In the genomic region with DNA sequence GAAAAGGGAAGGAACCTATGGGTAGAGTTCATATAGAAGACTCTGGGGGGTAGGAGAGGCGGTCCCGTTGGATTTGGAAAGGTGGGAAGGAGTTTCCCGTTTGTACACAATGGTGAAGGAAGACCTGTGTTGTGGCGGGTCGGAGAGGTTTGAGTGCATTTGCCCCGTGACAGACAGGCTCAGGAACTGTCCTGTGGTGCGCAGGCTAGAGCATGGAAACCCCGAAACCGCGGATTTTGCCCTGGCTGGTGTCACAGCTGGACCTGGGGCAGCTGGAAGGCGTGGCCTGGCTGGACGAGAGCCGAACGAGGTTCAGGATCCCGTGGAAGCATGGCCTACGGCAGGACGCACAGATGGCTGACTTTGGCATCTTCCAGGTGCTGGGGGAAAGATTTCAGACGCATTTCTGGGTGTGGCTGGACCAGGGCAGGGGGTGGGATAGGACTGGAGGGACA, we compare ENCODE assay signal across 8 mouse cellular contexts. TPM values are rescaled to one million over a fixed set of nuclear protein-coding genes. Genes with fewer than 3 reads are reported as not detected.
A peak's percentile ranks its signal among the peaks of the same experiment; 100 is the strongest.
DNase-seq lines count a peak whose midpoint lies in the region; ATAC-seq and TF ChIP-seq lines count a peak whose summit lies in the region.

A gene (minus strand): TSS at position 212 of the 455 bp plus-strand sequence.

- peak within 1 kb of the TSS; percentile 60 for H3K4me3 ChIP-seq in embryonic facial prominence, embryonic 11.5 days (ENCODE audit: low read depth, low read length)
- peak within 1 kb of the TSS; percentile 76 for H3K4me3 ChIP-seq in heart, embryonic 10.5 days
- peak within 1 kb of the TSS; percentile 64 for H3K4me3 ChIP-seq in lung, postnatal 0 days (ENCODE audit: low read depth, low read length)

- H3K9ac ChIP-seq in embryonic facial prominence, embryonic 11.5 days (replicated peaks; ENCODE audit: low read length): peak within 1 kb of the TSS; percentile 84
- peak within 1 kb of the TSS; percentile 61 for H3K9ac ChIP-seq in lung, postnatal 0 days (replicated peaks; ENCODE audit: low read depth)

- no peaks in the 10 kb centered on the region; the same call in 1 of the 2 replicates for H3K4me1 ChIP-seq in embryonic facial prominence, embryonic 11.5 days (ENCODE audit: control insufficient read depth, insufficient read depth, low read length)
- H3K4me1 ChIP-seq in heart, embryonic 10.5 days: peaks cover 48% of the 10 kb centered on the region
- H3K4me1 ChIP-seq in lung, postnatal 0 days (ENCODE audit: insufficient read depth, low read depth, low read length): peaks cover 10% of the 10 kb centered on the region

- H3K4me2 ChIP-seq in embryonic facial prominence, embryonic 11.5 days (ENCODE audit: low read depth, low read length): peak within 1 kb of the TSS; percentile 49
- H3K4me2 ChIP-seq in lung, postnatal 0 days (replicated peaks; ENCODE audit: low read depth, low read length): peak within 1 kb of the TSS; percentile 65

- no peak for ATAC-seq in embryonic facial prominence, embryonic 11.5 days (replicated peaks; ENCODE audit: insufficient number of reproducible peaks, low FRiP score, low TSS enrichment, low read depth)
- ATAC-seq in lung, postnatal 0 days: no peak

- H3K9me3 ChIP-seq in embryonic facial prominence, embryonic 11.5 days (replicated peaks; ENCODE audit: control insufficient read depth, low read length): no peaks in the 10 kb centered on the region
- H3K9me3 ChIP-seq in heart, embryonic 10.5 days: no peaks in the 10 kb centered on the region
- no peaks in the 10 kb centered on the region for H3K9me3 ChIP-seq in lung, postnatal 0 days (ENCODE audit: low read length)

- H3K36me3 ChIP-seq in embryonic facial prominence, embryonic 11.5 days (replicated peaks; ENCODE audit: control insufficient read depth, insufficient read depth, low read depth, low read length): peaks cover 22% of the 10 kb centered on the region
- H3K36me3 ChIP-seq in heart, embryonic 10.5 days: peaks cover 68% of the 10 kb centered on the region
- H3K36me3 ChIP-seq in lung, postnatal 0 days (ENCODE audit: insufficient read depth, low read length): peaks cover 28% of the 10 kb centered on the region

- DNase-seq in 416B (ENCODE audit: low read depth): peak; percentile 84
- DNase-seq in Muller cell, postnatal 12 days (ENCODE audit: inconsistent ontology term): peak; percentile 68
- DNase-seq in embryonic facial prominence, embryonic 11.5 days (ENCODE audit: low spot score): no peak
- no peak for DNase-seq in heart, embryonic 10.5 days (ENCODE audit: low spot score)
- peak; percentile 78 to 86 for DNase-seq in kidney, adult 8-10 months
- DNase-seq in lung, postnatal 0 days (ENCODE audit: low spot score): peak; percentile 56
- DNase-seq in retina, postnatal 1 day: peak; percentile 38
- DNase-seq in left cerebral cortex, postnatal 36 days (ENCODE audit: low spot score in 2 of 2): no peak

- no peak for TF ChIP-seq EP300 in lung, postnatal 0 days (IDR thresholded peaks at IDR 0.05)

- WGBS in embryonic facial prominence, embryonic 11.5 days: 1% methylated on average over 18 of the region's 18 CpGs
- WGBS in heart, embryonic 10.5 days: 1% methylated on average over 18 of the region's 18 CpGs
- WGBS in lung, postnatal 0 days: 2% methylated on average over 18 of the region's 18 CpGs

- H3K27ac ChIP-seq in embryonic facial prominence, embryonic 11.5 days (replicated peaks; ENCODE audit: low read depth, low read length): peak within 1 kb of the TSS; percentile 5; the same call in 1 of the 2 replicates
- H3K27ac ChIP-seq in heart, embryonic 10.5 days: peak within 1 kb of the TSS; percentile 92
- H3K27ac ChIP-seq in lung, postnatal 0 days (ENCODE audit: low read length): peak within 1 kb of the TSS; percentile 87

- no peaks in the 10 kb centered on the region for H3K27me3 ChIP-seq in embryonic facial prominence, embryonic 11.5 days (ENCODE audit: control insufficient read depth, insufficient read depth, low read length)
- no peaks in the 10 kb centered on the region for H3K27me3 ChIP-seq in heart, embryonic 10.5 days (ENCODE audit: insufficient read depth, poor library complexity, severe bottlenecking)
- H3K27me3 ChIP-seq in lung, postnatal 0 days (replicated peaks; ENCODE audit: insufficient read depth, low read length): no peaks in the 10 kb centered on the region

- TF ChIP-seq CTCF in lung, postnatal 0 days (IDR thresholded peaks at IDR 0.05): no peak

- intact Hi-C loops in left cerebral cortex, postnatal 36 days (cut with DNase I): no loop called here

RNA-seq across cellular contexts. Expression of the gene that starts here (rescaled TPM):
- polyA plus RNA-seq in embryonic facial prominence, embryonic 11.5 days (2014; fragmentation: Nextera tagmentation; extraction: Ambion mirVana): 69.9 and 71.7 TPM in 2 replicates
- 44.9 and 57.9 TPM in 2 replicates for polyA plus RNA-seq in heart, embryonic 10.5 days (2016; fragmentation: Nextera tagmentation; extraction: Ambion mirVana)
- polyA plus RNA-seq in lung, postnatal 0 days (2015; fragmentation: Nextera tagmentation; extraction: Ambion mirVana): 29.0 and 33.2 TPM in 2 replicates
- total RNA-seq in left cerebral cortex, postnatal 36 days (2021): 1 to 10 TPM; 1.8 to 2.6 TPM

Comparison
In these comparisons a context has a peak if more than half of its experiments do, and no peak if none do; other contexts are left out.
1. DNase-seq: peak in 416B (single experiment), Muller cell, postnatal 12 days (single experiment), kidney, adult 8-10 months (2 of 2), lung, postnatal 0 days (single experiment) and retina, postnatal 1 day (single experiment); none in embryonic facial prominence, embryonic 11.5 days (single experiment), heart, embryonic 10.5 days (single experiment) and left cerebral cortex, postnatal 36 days (0 of 2).
2. H3K27ac ChIP-seq: peak in every context shown above with its lines; median percentile 92 in heart, embryonic 10.5 days; 87 in lung, postnatal 0 days; 5 in embryonic facial prominence, embryonic 11.5 days.
3. Peak in every context shown above with its lines, with median percentiles within 50 percentile points of each other: H3K4me3 ChIP-seq.